Mouse (Mus musculus) kidney, postnatal 0 days (tissue): Measurements from ENCODE around the gene Atp1a4. TPM values are rescaled to one million over a fixed set of nuclear protein-coding genes. Genes with fewer than 3 reads are reported as not detected.

Experiments used
- ATAC-seq: fragments of 200-750 bp; cut with Nextera tagmentation; replicated peaks from 2 replicates; pipeline ENCODE4 v1.8.0; 2017; ENCODE audit warnings: low read depth, moderate number of reproducible peaks, moderate TSS enrichment, moderate library complexity; ENCODE audit not compliant: low FRiP score
- DNase-seq: peaks from one replicate; pipeline ENCODE4 v3.0.0-alpha.2; 2016; ENCODE audit warnings: low spot score
- H3K27ac ChIP-seq: fragments of 300-500 bp; sonication (generic); 2 replicates; pipeline ENCODE4 v1.5.1; 2014; ENCODE audit warnings: mild to moderate bottlenecking
- H3K27me3 ChIP-seq: fragments of 300-500 bp; sonication (generic); 2 replicates; pipeline ENCODE4 v1.6.1; 2014; ENCODE audit warnings: low read length, mixed read lengths; ENCODE audit not compliant: insufficient read depth
- H3K36me3 ChIP-seq: fragments of 300-500 bp; sonication (generic); 2 replicates; pipeline ENCODE4 v1.6.1; 2014; ENCODE audit warnings: low read length, mixed read lengths; ENCODE audit not compliant: insufficient read depth
- H3K4me1 ChIP-seq: fragments of 300-500 bp; sonication (generic); replicated peaks from 2 replicates; pipeline ENCODE4 v1.6.1; 2014; ENCODE audit warnings: antibody characterized with exemption, low read length, mixed read lengths; ENCODE audit not compliant: insufficient read depth
- H3K4me2 ChIP-seq: fragments of 300-500 bp; sonication (generic); 2 replicates; pipeline ENCODE4 v1.6.1; 2014; ENCODE audit warnings: mild to moderate bottlenecking, low read length, moderate library complexity, mixed read lengths
- H3K4me3 ChIP-seq: fragments of 300-500 bp; sonication (generic); replicated peaks from 2 replicates; pipeline ENCODE4 v1.5.1; 2014; ENCODE audit warnings: low read depth, low read length
- H3K9ac ChIP-seq: fragments of 300-500 bp; sonication (generic); 2 replicates; pipeline ENCODE4 v1.6.1; 2014; ENCODE audit warnings: low read depth, low read length
- H3K9me3 ChIP-seq: fragments of 300-500 bp; sonication (generic); replicated peaks from 2 replicates; pipeline ENCODE4 v1.6.1; 2016; ENCODE audit warnings: low read length, inconsistent platforms, mixed read lengths
- CTCF ChIP-seq: IDR thresholded peaks from 2 replicates; pipeline ENCODE4 v1.5.1; 2016; ENCODE audit warnings: antibody characterized with exemption, low read depth, mild to moderate bottlenecking, moderate library complexity
- WGBS: fragments of 180-500 bp; shearing (Covaris S2); extraction: QIAGEN DNeasy Blood & Tissue Kit; methylation state at CpG from one replicate; pipeline ENCODE4 v1.1.7; 2014; 5-methylcytosine and 5-hydroxymethylcytosine counted together
- polyA plus RNA-seq: library from polyadenylated mRNA; unstranded; fragments of >200 nt; fragmentation: Nextera tagmentation; extraction: Ambion mirVana; gene quantifications from 2 replicates; pipeline ENCODE4 v1.2.1, GENCODE M21; 2015

Gene Atp1a4
- polyA plus RNA-seq, 1 experiment from 2014 or later: not detected

GRCm38 (mm10) chr1:172229215-172229614, 29.0 kb downstream of the Atp1a4 start:
- ATAC-seq (no peak), DNase-seq (no peak)
- 78% methylated on average over 1 of the region's 1 CpGs for WGBS
- H3K27me3 ChIP-seq: no peaks in the 10 kb centered on the region
- H3K27ac ChIP-seq: no peak overlapping the region
- no peaks in the 10 kb centered on the region for H3K36me3 ChIP-seq
- H3K9ac ChIP-seq: no peak overlapping the region
- H3K9me3 ChIP-seq: no peaks in the 10 kb centered on the region
- no peak overlapping the region for H3K4me3 ChIP-seq
- no peak for TF ChIP-seq CTCF
- no peaks in the 10 kb centered on the region for H3K4me1 ChIP-seq
- no peak overlapping the region for H3K4me2 ChIP-seq

- no peak for DNase-seq
- H3K36me3 ChIP-seq: no peaks in the 10 kb centered on the region
- no peak overlapping the region for H3K9ac ChIP-seq
- no peak overlapping the region for H3K4me3 ChIP-seq
- H3K27ac ChIP-seq: no peak overlapping the region
- H3K4me1 ChIP-seq: no peaks in the 10 kb centered on the region
- 93% methylated on average over 2 of the region's 2 CpGs for whole genome bisulfite sequencing
- ATAC-seq: no peak
- no peak for TF ChIP-seq CTCF
- H3K4me2 ChIP-seq: no peak overlapping the region
- no peaks in the 10 kb centered on the region for H3K9me3 ChIP-seq
- H3K27me3 ChIP-seq: no peaks in the 10 kb centered on the region
Measured at GRCm38 (mm10) chr1:172228209-172228608, 30.0 kb downstream of the Atp1a4 start.

GRCm38 (mm10) chr1:172221297-172222063, 36.7 kb downstream of the Atp1a4 start:
- peak; percentile 37 for ATAC-seq
- H3K9ac ChIP-seq: no peak overlapping the region

DNA sequence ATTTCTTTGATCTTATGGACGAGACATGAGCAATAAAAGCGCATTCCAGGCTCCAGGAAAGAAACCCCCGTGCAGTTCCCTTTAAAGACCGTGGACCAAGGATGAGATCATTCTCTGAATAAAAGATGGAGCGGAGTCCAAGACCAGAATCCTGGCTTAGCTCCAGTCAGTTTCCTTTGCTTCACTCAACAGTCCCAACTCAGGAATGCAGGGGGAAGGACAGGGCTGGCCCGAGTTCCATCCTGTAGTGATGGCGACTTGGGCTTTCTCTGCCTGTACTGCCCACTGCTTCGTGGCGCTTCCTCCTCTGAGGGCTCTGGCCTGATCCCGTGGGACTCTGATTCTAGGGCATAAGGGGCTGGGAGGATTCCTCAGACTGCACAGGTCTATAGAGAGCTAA, 37.8 kb downstream of the Atp1a4 start:
- DNase-seq: peak; percentile 88
- Histone ChIP-seq H3K27me3 (no peaks in the 10 kb centered on the region), H3K36me3 (no peaks in the 10 kb centered on the region), H3K9me3 (no peaks in the 10 kb centered on the region), H3K9ac (no peak overlapping the region), H3K27ac (peak overlapping the region; percentile 60), H3K4me3 (no peak overlapping the region), H3K4me1 (peaks cover 32% of the 10 kb centered on the region), H3K4me2 (no peak overlapping the region)
- WGBS: 30% methylated on average over 10 of the region's 10 CpGs
- TF ChIP-seq CTCF: no peak
- 0 out of 2 replicates have a peak, but pooled peaks have one; percentile 5 for ATAC-seq

More at GRCm38 (mm10) chr1:172221297-172222063, 36.7 kb downstream of the Atp1a4 start:
- peak; percentile 75 for DNase-seq
- Histone ChIP-seq H3K36me3 (no peaks in the 10 kb centered on the region), H3K4me1 (peaks cover 32% of the 10 kb centered on the region), H3K27me3 (no peaks in the 10 kb centered on the region), H3K9me3 (no peaks in the 10 kb centered on the region), H3K4me3 (no peak overlapping the region), H3K4me2 (no peak overlapping the region), H3K27ac (peak overlapping the region; percentile 74)
- 29% methylated on average over 11 of the region's 11 CpGs for WGBS
- no peak for TF ChIP-seq CTCF

DNA sequence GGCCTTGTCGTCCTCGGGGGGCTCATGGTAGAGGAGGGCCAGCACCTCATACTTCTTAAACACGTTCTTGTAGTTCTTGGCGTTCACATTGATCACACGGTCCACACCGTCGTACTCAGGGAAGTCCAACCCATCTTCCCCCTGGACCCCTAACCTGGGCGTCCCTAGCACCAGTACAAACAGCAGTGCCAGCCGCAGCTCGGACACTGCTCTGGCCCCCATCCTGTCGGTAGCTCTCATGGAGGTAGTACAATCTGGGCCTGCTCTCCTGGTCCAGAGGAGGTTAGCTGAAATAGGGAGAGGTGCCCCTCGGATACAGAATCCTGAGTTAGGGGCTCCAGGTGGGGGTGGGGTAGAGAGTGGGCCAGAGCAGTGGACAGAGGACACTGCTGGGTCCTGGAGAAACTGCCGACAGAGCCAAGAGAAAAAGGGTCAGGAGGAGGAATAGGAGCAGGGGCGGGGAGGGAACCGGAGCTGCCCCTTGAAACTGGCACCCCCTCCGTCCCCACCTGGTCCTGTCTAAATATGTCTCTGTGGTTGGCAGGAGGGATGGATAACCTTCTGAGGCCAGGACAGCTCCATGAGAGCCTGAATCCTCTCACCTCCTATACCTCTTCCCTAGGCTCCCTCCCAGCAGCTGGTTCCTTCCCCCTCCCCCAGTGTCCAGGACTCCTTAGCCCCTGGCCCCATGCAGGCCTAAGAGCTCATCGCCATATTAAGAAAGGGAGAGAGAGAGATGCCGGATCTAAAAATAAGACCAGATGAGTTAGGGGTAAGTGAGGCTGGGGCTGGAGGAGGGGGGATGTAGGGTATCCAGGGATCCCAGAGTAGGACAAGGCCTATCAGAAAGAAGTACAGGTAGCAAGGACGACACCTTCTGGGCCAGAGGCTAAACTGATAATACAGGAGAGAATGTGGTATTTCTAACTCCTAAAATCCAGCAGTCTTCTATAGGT, 38.5 kb downstream of the Atp1a4 start, which contains the start of gene Casq1:
Casq1 (minus strand) TSS at position 418 of the 956 bp plus-strand sequence.
- no peaks in the 10 kb centered on the region for H3K27me3 ChIP-seq
- no peaks in the 10 kb centered on the region for H3K9me3 ChIP-seq
- DNase-seq (no peak), ATAC-seq (no peak)
- H3K27ac ChIP-seq: peak within 1 kb of the TSS; percentile 60
- no peak within 1 kb of the TSS for H3K9ac ChIP-seq
- no peak within 1 kb of the TSS for H3K4me2 ChIP-seq
- no peak for TF ChIP-seq CTCF
- H3K4me1 ChIP-seq: peaks cover 32% of the 10 kb centered on the region
- no peak within 1 kb of the TSS for H3K4me3 ChIP-seq
- 72% methylated on average over 19 of the region's 19 CpGs for WGBS
- H3K36me3 ChIP-seq: no peaks in the 10 kb centered on the region
